In the genomic region with DNA sequence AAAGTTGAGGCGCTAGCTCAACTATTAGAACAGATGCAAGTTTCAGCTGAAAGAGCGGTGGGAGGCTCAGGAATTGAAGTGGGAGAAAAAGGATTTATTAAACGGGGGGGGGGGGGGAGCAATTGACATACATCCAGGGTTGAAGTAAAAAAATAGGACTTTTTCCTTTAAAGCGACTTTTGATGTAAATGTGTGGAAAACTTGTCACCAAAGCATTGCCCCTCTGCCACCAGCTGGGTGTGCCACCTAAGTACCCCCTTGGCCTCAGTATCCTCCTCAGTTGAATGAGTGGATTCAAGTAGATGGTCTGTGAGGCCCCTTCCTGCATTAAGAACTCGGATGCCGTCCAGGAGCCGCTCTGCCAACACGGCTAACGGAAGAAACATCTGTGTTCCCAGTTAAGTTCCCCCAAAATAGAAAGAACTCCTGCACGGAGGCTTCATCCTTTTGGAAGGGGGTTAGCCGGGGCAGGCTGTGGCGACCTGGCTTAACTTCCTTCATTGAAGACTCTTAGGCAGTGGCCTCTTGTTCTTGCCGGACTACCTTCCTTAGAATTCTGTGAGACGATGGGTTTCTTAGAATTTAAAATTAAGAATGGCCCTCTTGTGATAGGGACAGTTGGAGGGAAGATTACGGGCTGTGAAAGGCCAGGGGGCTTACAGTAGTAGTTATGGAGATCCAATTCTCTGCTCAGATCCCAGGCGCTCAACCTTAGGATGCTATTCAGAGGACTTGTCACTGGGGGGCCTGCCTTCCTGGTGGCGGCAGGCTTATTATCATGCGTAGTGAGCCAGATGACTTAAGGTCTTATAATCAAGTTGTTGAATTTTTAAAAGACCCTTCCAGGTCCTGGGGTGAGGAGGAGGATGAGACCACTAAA, we compare ENCODE assay signal across 8 mouse cellular contexts. TPM values are rescaled to one million over a fixed set of nuclear protein-coding genes. Genes with fewer than 3 reads are reported as not detected.
DNase-seq lines count a peak whose midpoint lies in the region; ATAC-seq and TF ChIP-seq lines count a peak whose summit lies in the region.

No protein-coding gene starts in this region.

- peak overlapping the region; percentile 98 for H3K9ac ChIP-seq in forebrain, embryonic 11.5 days (ENCODE audit: low read length)
- peak overlapping the region; percentile 89 for H3K9ac ChIP-seq in hindbrain, embryonic 13.5 days
- peak overlapping the region; percentile 85 for H3K9ac ChIP-seq in liver, postnatal 0 days (replicated peaks)

- peak overlapping the region; percentile 92 for H3K4me3 ChIP-seq in testis, adult 2 months (ENCODE audit: control insufficient read depth, low read depth, low read length)
- peak overlapping the region; percentile 96 for H3K4me3 ChIP-seq in forebrain, embryonic 11.5 days (ENCODE audit: low read depth, low read length)
- H3K4me3 ChIP-seq in hindbrain, embryonic 13.5 days, result peak overlapping the region; percentile 83
- peak overlapping the region; percentile 81 for H3K4me3 ChIP-seq in liver, postnatal 0 days (ENCODE audit: low read depth, low read length)

- no peaks in the 10 kb centered on the region; the same call in 1 of the 2 replicates for H3K27me3 ChIP-seq in testis, adult 2 months (ENCODE audit: control insufficient read depth, insufficient read depth, low read length)
- no peaks in the 10 kb centered on the region for H3K27me3 ChIP-seq in forebrain, embryonic 11.5 days (ENCODE audit: control insufficient read depth, insufficient read depth, low read length)
- H3K27me3 ChIP-seq in hindbrain, embryonic 13.5 days, result 0 out of 2 replicates have a peak, but pooled peaks cover 3% of the 10 kb centered on the region
- H3K27me3 ChIP-seq in liver, postnatal 0 days (ENCODE audit: insufficient read depth, low read length), result peaks cover 7% of the 10 kb centered on the region; the same call in 1 of the 2 replicates

- TF ChIP-seq EP300 in liver, postnatal 0 days (IDR thresholded peaks at IDR 0.05; ENCODE audit: low read depth), result no peak

- under 1% methylated on average over 18 of the region's 18 CpGs for whole genome bisulfite sequencing in forebrain, embryonic 11.5 days
- under 1% methylated on average over 18 of the region's 18 CpGs for WGBS in hindbrain, embryonic 13.5 days
- WGBS in liver, postnatal 0 days (ENCODE audit: insufficient replicate concordance), result 9% methylated on average over 18 of the region's 18 CpGs

- no peak for ATAC-seq in forebrain, embryonic 11.5 days (replicated peaks; ENCODE audit: low FRiP score)
- no peak for ATAC-seq in hindbrain, embryonic 13.5 days (ENCODE audit: low FRiP score)
- no peak for ATAC-seq in liver, postnatal 0 days
- ATAC-seq in frontal cortex, adult (ENCODE audit: low TSS enrichment), result no peak

- TF ChIP-seq POLR2A in testis, adult 2 months (IDR thresholded peaks at IDR 0.05; ENCODE audit: control insufficient read depth, low read depth, low read length), result no peak

- H3K4me1 ChIP-seq in testis, adult 2 months (ENCODE audit: control insufficient read depth, insufficient read depth, low read length), result peaks cover 8% of the 10 kb centered on the region
- peaks cover 14% of the 10 kb centered on the region for H3K4me1 ChIP-seq in forebrain, embryonic 11.5 days (replicated peaks; ENCODE audit: control insufficient read depth, insufficient read depth, low read length)
- peaks cover 46% of the 10 kb centered on the region for H3K4me1 ChIP-seq in hindbrain, embryonic 13.5 days (replicated peaks)
- H3K4me1 ChIP-seq in liver, postnatal 0 days (ENCODE audit: insufficient read depth), result peaks cover 12% of the 10 kb centered on the region

- no peaks in the 10 kb centered on the region for H3K9me3 ChIP-seq in forebrain, embryonic 11.5 days (ENCODE audit: control insufficient read depth, low read length)
- no peaks in the 10 kb centered on the region for H3K9me3 ChIP-seq in hindbrain, embryonic 13.5 days
- no peaks in the 10 kb centered on the region for H3K9me3 ChIP-seq in liver, postnatal 0 days (ENCODE audit: low read length)

- no peaks in the 10 kb centered on the region for H3K36me3 ChIP-seq in testis, adult 2 months (ENCODE audit: control insufficient read depth, insufficient read depth, low read length)
- peaks cover 3% of the 10 kb centered on the region; the same call in 1 of the 2 replicates for H3K36me3 ChIP-seq in forebrain, embryonic 11.5 days (ENCODE audit: control insufficient read depth, insufficient read depth, low read length)
- no peaks in the 10 kb centered on the region; the same call in 1 of the 2 replicates for H3K36me3 ChIP-seq in hindbrain, embryonic 13.5 days
- H3K36me3 ChIP-seq in liver, postnatal 0 days (replicated peaks; ENCODE audit: insufficient read depth, low read length), result 0 out of 2 replicates have a peak, but pooled peaks cover 2% of the 10 kb centered on the region

- no peak for TF ChIP-seq CTCF in testis, adult 2 months (IDR thresholded peaks at IDR 0.05; ENCODE audit: control insufficient read depth, insufficient read depth, insufficient replicate concordance, low read depth, low read length)
- peak; percentile 29; the same call in 1 of the 2 replicates for TF ChIP-seq CTCF in liver, postnatal 0 days (IDR thresholded peaks at IDR 0.05; ENCODE audit: low read depth)

- peak overlapping the region; percentile 83 for H3K4me2 ChIP-seq in forebrain, embryonic 11.5 days (ENCODE audit: low read depth, low read length, severe bottlenecking)
- peak overlapping the region; percentile 89 for H3K4me2 ChIP-seq in hindbrain, embryonic 13.5 days
- peak overlapping the region; percentile 74 for H3K4me2 ChIP-seq in liver, postnatal 0 days (ENCODE audit: low read depth, low read length)

- no peak for DNase-seq in testis, postnatal 14 days (ENCODE audit: low spot score)
- DNase-seq in forebrain, embryonic 11.5 days (ENCODE audit: low spot score), result peak; percentile 60
- no peak for DNase-seq in liver, postnatal 0 days
- no peak for DNase-seq in layer of hippocampus, adult 9-10 months (ENCODE audit: low spot score)
- DNase-seq in yolk sac, embryonic 10.5 days (ENCODE audit: low spot score), result no peak

- H3K27ac ChIP-seq in testis, adult 2 months (ENCODE audit: control insufficient read depth, insufficient read depth, low read depth, low read length), result peak overlapping the region; percentile 56; the same call in 1 of the 2 replicates
- peak overlapping the region; percentile 97; the same call in 1 of the 2 replicates for H3K27ac ChIP-seq in forebrain, embryonic 11.5 days (ENCODE audit: low read depth, low read length)
- peak overlapping the region; percentile 94 for H3K27ac ChIP-seq in hindbrain, embryonic 13.5 days
- H3K27ac ChIP-seq in liver, postnatal 0 days (ENCODE audit: low read depth), result peak overlapping the region; percentile 94

RNA-seq across cellular contexts. Expression of a gene that starts 1.7 kb away (rescaled TPM):
- 12.3 and 12.5 TPM in 2 replicates for polyA plus RNA-seq in testis, adult 2 months (2012; rRNA removed)
- 69.9 and 71.6 TPM in 2 replicates for polyA plus RNA-seq in forebrain, embryonic 11.5 days (2014; fragmentation: Nextera tagmentation; extraction: Ambion mirVana)
- 79.0 and 81.9 TPM in 2 replicates for polyA plus RNA-seq in hindbrain, embryonic 13.5 days (2015; fragmentation: Nextera tagmentation; extraction: Ambion mirVana)
- polyA plus RNA-seq in liver, postnatal 0 days (2015; fragmentation: Nextera tagmentation; extraction: Ambion mirVana), result 50.3 and 62.4 TPM in 2 replicates

RNA-seq across cellular contexts. Expression of a gene that starts 49.2 kb away (rescaled TPM):
- polyA plus RNA-seq in testis, adult 2 months (2012; rRNA removed), result 0.37 and 0.38 TPM in 2 replicates
- 2.5 and 3.3 TPM in 2 replicates for polyA plus RNA-seq in forebrain, embryonic 11.5 days (2014; fragmentation: Nextera tagmentation; extraction: Ambion mirVana)
- 11.5 and 11.9 TPM in 2 replicates for polyA plus RNA-seq in hindbrain, embryonic 13.5 days (2015; fragmentation: Nextera tagmentation; extraction: Ambion mirVana)
- polyA plus RNA-seq in liver, postnatal 0 days (2015; fragmentation: Nextera tagmentation; extraction: Ambion mirVana), result 1.1 TPM in 2 replicates
